Mouse (Mus musculus) layer of hippocampus, adult 11-12 months (tissue): Measurements from ENCODE around the gene Lrp4.

Source experiments
- DNase-seq: peaks from one replicate; pipeline ENCODE4 v3.0.0; 2022; ENCODE audit warnings: low spot score

Gene Lrp4

GRCm38 (mm10) chr2:91453231-91454075 is 3.9 kb upstream of the Lrp4 start:
- no peak for DNase-seq

GRCm38 (mm10) chr2:91454434-91454833 is 2.9 kb upstream of the Lrp4 start:
- no peak for DNase-seq

- peak; percentile 31 for DNase-seq
Measured at GRCm38 (mm10) chr2:91455826-91456225, 1.5 kb upstream of the Lrp4 start.

GRCm38 (mm10) chr2:91456491-91457100 is 715 bp upstream of the Lrp4 start:
- DNase-seq: no peak

- DNase-seq: no peak
Measured at GRCm38 (mm10) chr2:91457656-91458251, 443 bp downstream of the Lrp4 start.

- DNase-seq: peak; percentile 23
Measured at GRCm38 (mm10) chr2:91458252-91458672, 951 bp downstream of the Lrp4 start.

GRCm38 (mm10) chr2:91458673-91459391 is 1.5 kb downstream of the Lrp4 start:
- no peak for DNase-seq

GRCm38 (mm10) chr2:91460076-91460475 is 2.8 kb downstream of the Lrp4 start:
- no peak for DNase-seq

- DNase-seq: no peak
Measured at GRCm38 (mm10) chr2:91460771-91461170, 3.5 kb downstream of the Lrp4 start.

GRCm38 (mm10) chr2:91461341-91461740 is 4.0 kb downstream of the Lrp4 start:
- no peak for DNase-seq

GRCm38 (mm10) chr2:91462196-91462595 is 4.9 kb downstream of the Lrp4 start:
- no peak for DNase-seq

- DNase-seq: no peak
Measured at GRCm38 (mm10) chr2:91462681-91463080, 5.4 kb downstream of the Lrp4 start.

GRCm38 (mm10) chr2:91465934-91466333 is 8.6 kb downstream of the Lrp4 start:
- DNase-seq: no peak

GRCm38 (mm10) chr2:91467613-91468012 is 10.3 kb downstream of the Lrp4 start:
- no peak for DNase-seq

- peak; percentile 74 for DNase-seq
Measured at GRCm38 (mm10) chr2:91470055-91470647, 12.8 kb downstream of the Lrp4 start.

GRCm38 (mm10) chr2:91474358-91474757 is 17.0 kb downstream of the Lrp4 start:
- DNase-seq: peak; percentile 26

- DNase-seq: no peak
Measured at GRCm38 (mm10) chr2:91475791-91476190, 18.5 kb downstream of the Lrp4 start.

- DNase-seq: no peak
Measured at GRCm38 (mm10) chr2:91476251-91476661, 18.9 kb downstream of the Lrp4 start.

GRCm38 (mm10) chr2:91476841-91477240 is 19.5 kb downstream of the Lrp4 start:
- DNase-seq: no peak

GRCm38 (mm10) chr2:91480399-91480801 is 23.1 kb downstream of the Lrp4 start:
- no peak for DNase-seq

GRCm38 (mm10) chr2:91480805-91481514 is 23.6 kb downstream of the Lrp4 start:
- DNase-seq: peak; percentile 81
